ENCODE assay signal across 7 mouse cellular contexts in the genomic region with DNA sequence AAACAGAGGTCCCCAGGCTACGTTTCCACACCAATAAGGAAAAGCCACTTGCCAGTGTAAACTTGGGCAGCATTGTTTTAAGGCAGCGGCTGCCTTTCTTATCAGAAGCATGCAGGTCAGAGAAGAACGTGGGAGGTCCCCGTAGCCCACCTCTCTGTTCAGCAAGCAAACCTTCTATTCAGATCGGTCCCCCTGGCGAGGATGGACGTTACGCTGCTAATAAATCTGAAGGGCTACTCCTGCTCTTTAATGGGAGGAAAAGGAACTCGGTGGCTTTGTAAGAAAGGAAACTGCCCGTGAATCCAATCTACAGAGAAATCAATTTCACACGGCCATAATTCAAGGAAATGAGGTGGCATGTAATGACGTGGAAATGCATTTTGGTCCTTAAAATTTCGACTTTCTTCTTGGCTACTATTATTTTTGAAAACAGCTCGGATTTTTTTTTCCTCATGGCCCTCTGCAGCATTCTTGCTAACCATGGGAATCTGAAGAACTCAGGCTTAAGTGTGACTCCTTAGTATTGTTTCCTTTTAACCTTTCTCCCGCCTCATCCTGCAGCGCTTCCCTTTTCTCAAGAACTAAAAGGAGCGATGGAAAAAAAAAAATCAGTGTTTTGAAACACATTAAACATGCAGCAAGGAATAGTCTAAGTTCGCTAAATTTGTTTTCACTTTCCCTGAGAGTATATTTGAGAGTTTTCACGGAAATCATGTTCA. TPM values are rescaled to one million over a fixed set of nuclear protein-coding genes. Genes with fewer than 3 reads are reported as not detected.
DNase-seq lines count a peak whose midpoint lies in the region; ATAC-seq and TF ChIP-seq lines count a peak whose summit lies in the region.

No protein-coding gene starts in this region.

- ATAC-seq in lung, embryonic 16.5 days (ENCODE audit: low read depth) = no peak
- no peak for ATAC-seq in heart, postnatal 0 days (ENCODE audit: insufficient read depth, low read depth)
- no peak for ATAC-seq in liver, embryonic 13.5 days (ENCODE audit: low read depth)
- ATAC-seq in activated CD4-positive, CD25-positive, alpha-beta regulatory T cell, adult 4 months = no peak

- peak overlapping the region; percentile 33 for H3K4me3 ChIP-seq in lung, embryonic 16.5 days (ENCODE audit: low read length)
- peak overlapping the region; percentile 34 for H3K4me3 ChIP-seq in heart, postnatal 0 days (ENCODE audit: low read depth, low read length)
- 0 out of 2 replicates have a peak overlapping the region, but pooled peaks have one; percentile 4 for H3K4me3 ChIP-seq in liver, embryonic 13.5 days (replicated peaks)

- peak overlapping the region; percentile 22; the same call in 1 of the 2 replicates for H3K27ac ChIP-seq in lung, embryonic 16.5 days (ENCODE audit: low read length)
- no peak overlapping the region for H3K27ac ChIP-seq in heart, postnatal 0 days (ENCODE audit: low read depth)
- H3K27ac ChIP-seq in liver, embryonic 13.5 days = no peak overlapping the region

- TF ChIP-seq CTCF in heart, postnatal 0 days (IDR thresholded peaks at IDR 0.05; ENCODE audit: low read depth) = no peak

- 0 out of 2 replicates have a peak overlapping the region, but pooled peaks have one; percentile 39 for H3K9ac ChIP-seq in lung, embryonic 16.5 days (ENCODE audit: low read length)
- 0 out of 2 replicates have a peak overlapping the region, but pooled peaks have one; percentile 20 for H3K9ac ChIP-seq in heart, postnatal 0 days (replicated peaks; ENCODE audit: low read depth, low read length)
- H3K9ac ChIP-seq in liver, embryonic 13.5 days = no peak overlapping the region

- H3K36me3 ChIP-seq in lung, embryonic 16.5 days (ENCODE audit: control insufficient read depth, insufficient read depth, low read length) = no peaks in the 10 kb centered on the region
- no peaks in the 10 kb centered on the region for H3K36me3 ChIP-seq in heart, postnatal 0 days (replicated peaks; ENCODE audit: control insufficient read depth, insufficient read depth, low read length)
- H3K36me3 ChIP-seq in liver, embryonic 13.5 days = no peaks in the 10 kb centered on the region

- H3K9me3 ChIP-seq in lung, embryonic 16.5 days (ENCODE audit: control insufficient read depth, low read length) = no peaks in the 10 kb centered on the region
- no peaks in the 10 kb centered on the region for H3K9me3 ChIP-seq in heart, postnatal 0 days (replicated peaks; ENCODE audit: control insufficient read depth, low read length)
- H3K9me3 ChIP-seq in liver, embryonic 13.5 days (replicated peaks) = no peaks in the 10 kb centered on the region

- DNase-seq in lung, postnatal 10 days = no peak
- DNase-seq in heart, postnatal 0 days (ENCODE audit: low spot score) = no peak
- DNase-seq in liver, embryonic 13.5 days = no peak
- DNase-seq in T-cell, adult 2 months (ENCODE audit: low spot score) = no peak
- DNase-seq in layer of hippocampus, adult 8-10 months (ENCODE audit: low spot score in 2 of 2) = no peak

- H3K27me3 ChIP-seq in lung, embryonic 16.5 days (ENCODE audit: control insufficient read depth, insufficient read depth, low read depth, low read length) = no peaks in the 10 kb centered on the region
- H3K27me3 ChIP-seq in heart, postnatal 0 days (ENCODE audit: control insufficient read depth, insufficient read depth, low read length) = no peaks in the 10 kb centered on the region
- no peaks in the 10 kb centered on the region for H3K27me3 ChIP-seq in liver, embryonic 13.5 days

- 25% methylated on average over 19 of the region's 19 CpGs for WGBS in lung, embryonic 16.5 days
- 31% methylated on average over 19 of the region's 19 CpGs for WGBS in heart, postnatal 0 days
- WGBS in liver, embryonic 13.5 days (ENCODE audit: insufficient replicate concordance) = 12% methylated on average over 19 of the region's 19 CpGs

- TF ChIP-seq EP300 in heart, postnatal 0 days (IDR thresholded peaks at IDR 0.05; ENCODE audit: low read depth) = no peak

- no peaks in the 10 kb centered on the region for H3K4me1 ChIP-seq in lung, embryonic 16.5 days (replicated peaks; ENCODE audit: control insufficient read depth, insufficient read depth, low read length)
- H3K4me1 ChIP-seq in heart, postnatal 0 days (ENCODE audit: control insufficient read depth, insufficient read depth) = no peaks in the 10 kb centered on the region
- H3K4me1 ChIP-seq in liver, embryonic 13.5 days (replicated peaks) = 0 out of 2 replicates have a peak, but pooled peaks cover 3% of the 10 kb centered on the region

- peak overlapping the region; percentile 42 for H3K4me2 ChIP-seq in lung, embryonic 16.5 days (ENCODE audit: low read depth, low read length)
- peak overlapping the region; percentile 54 for H3K4me2 ChIP-seq in heart, postnatal 0 days (ENCODE audit: low read depth, low read length)
- H3K4me2 ChIP-seq in liver, embryonic 13.5 days = peak overlapping the region; percentile 24; the same call in 1 of the 2 replicates

RNA-seq across cellular contexts. Expression of a gene that starts 42.7 kb away (rescaled TPM):
- polyA plus RNA-seq in lung, embryonic 16.5 days (2015; fragmentation: Nextera tagmentation; extraction: Ambion mirVana) = 3.5 and 3.6 TPM in 2 replicates
- total RNA-seq in heart, postnatal 0 days (2014; rRNA removed; ENCODE audit: low replicate concordance) = 1.9 and 2.2 TPM in 2 replicates
- polyA plus RNA-seq in heart, postnatal 0 days (2015; fragmentation: Nextera tagmentation; extraction: Ambion mirVana) = 6.6 and 8.6 TPM in 2 replicates
- polyA plus RNA-seq in liver, embryonic 13.5 days (2015; fragmentation: Nextera tagmentation; extraction: Ambion mirVana) = 1.1 and 1.4 TPM in 2 replicates
- not detected for polyA plus RNA-seq in activated CD4-positive, CD25-positive, alpha-beta regulatory T cell, adult 4 months (2017; shearing (Covaris generic))
- total RNA-seq in layer of hippocampus, adult 8-10 months (2022) = 1 to 10 TPM in 3 of 4 experiments, under 1 TPM in 1; 0.83 to 2.0 (median 1.3) TPM

RNA-seq across cellular contexts. Expression of a gene that starts 43.1 kb away (rescaled TPM):
- 84.4 and 86.8 TPM in 2 replicates for polyA plus RNA-seq in lung, embryonic 16.5 days (2015; fragmentation: Nextera tagmentation; extraction: Ambion mirVana)
- total RNA-seq in heart, postnatal 0 days (2014; rRNA removed; ENCODE audit: low replicate concordance) = 24.8 and 36.7 TPM in 2 replicates
- 32.7 and 36.2 TPM in 2 replicates for polyA plus RNA-seq in heart, postnatal 0 days (2015; fragmentation: Nextera tagmentation; extraction: Ambion mirVana)
- polyA plus RNA-seq in liver, embryonic 13.5 days (2015; fragmentation: Nextera tagmentation; extraction: Ambion mirVana) = 71.9 and 96.4 TPM in 2 replicates
- 100 to 1,000 TPM; 129 to 147 TPM for polyA plus RNA-seq in activated CD4-positive, CD25-positive, alpha-beta regulatory T cell, adult 4 months (2017; shearing (Covaris generic))
- total RNA-seq in layer of hippocampus, adult 8-10 months (2022) = 10 to 100 TPM; 42.9 to 56.3 (median 49.4) TPM
